8 mouse cellular contexts compared by ENCODE assay signal in genomic region chr5:139324691-139325394, GRCm38 (mm10). TPM values are rescaled to one million over a fixed set of nuclear protein-coding genes. Genes with fewer than 3 reads are reported as not detected.
DNase-seq lines count a peak whose midpoint lies in the region; ATAC-seq and TF ChIP-seq lines count a peak whose summit lies in the region.

No protein-coding gene starts in this region.

- H3K9ac ChIP-seq in kidney, embryonic 16.5 days (replicated peaks; ENCODE audit: low read length), result peak overlapping the region; percentile 78
- H3K9ac ChIP-seq in liver, postnatal 0 days (replicated peaks), result peak overlapping the region; percentile 79
- H3K9ac ChIP-seq in neural tube, embryonic 11.5 days (ENCODE audit: low read length), result peak overlapping the region; percentile 67

- peak; percentile 35; the same call in 1 of the 2 replicates for ATAC-seq in kidney, embryonic 16.5 days (ENCODE audit: low FRiP score, low TSS enrichment)
- ATAC-seq in liver, postnatal 0 days, result peak; percentile 54
- peak; percentile 38; the same call in 1 of the 2 replicates for ATAC-seq in neural tube, embryonic 11.5 days (ENCODE audit: insufficient read depth, low FRiP score, low TSS enrichment)

- peak overlapping the region; percentile 97 for H3K4me2 ChIP-seq in kidney, embryonic 16.5 days (replicated peaks; ENCODE audit: low read depth, low read length)
- peak overlapping the region; percentile 89 for H3K4me2 ChIP-seq in liver, postnatal 0 days (ENCODE audit: low read depth, low read length)
- H3K4me2 ChIP-seq in neural tube, embryonic 11.5 days (ENCODE audit: low read depth), result peak overlapping the region; percentile 99

- peak overlapping the region; percentile 64 for H3K4me3 ChIP-seq in brown adipose tissue, adult 24 weeks (ENCODE audit: insufficient read depth, low read depth, low read length)
- H3K4me3 ChIP-seq in kidney, embryonic 16.5 days (ENCODE audit: low read length), result peak overlapping the region; percentile 68
- H3K4me3 ChIP-seq in liver, postnatal 0 days (ENCODE audit: low read depth, low read length), result peak overlapping the region; percentile 62
- peak overlapping the region; percentile 63 for H3K4me3 ChIP-seq in neural tube, embryonic 11.5 days (ENCODE audit: low read depth, low read length)

- WGBS in kidney, embryonic 16.5 days, result 5% methylated on average over 25 of the region's 62 CpGs
- under 1% methylated on average over 50 of the region's 62 CpGs for WGBS in liver, postnatal 0 days (ENCODE audit: insufficient replicate concordance)
- WGBS in neural tube, embryonic 11.5 days, result 3% methylated on average over 49 of the region's 62 CpGs

- no peaks in the 10 kb centered on the region for H3K36me3 ChIP-seq in kidney, embryonic 16.5 days (ENCODE audit: insufficient read depth, low read length)
- H3K36me3 ChIP-seq in liver, postnatal 0 days (replicated peaks; ENCODE audit: insufficient read depth, low read length), result no peaks in the 10 kb centered on the region
- no peaks in the 10 kb centered on the region for H3K36me3 ChIP-seq in neural tube, embryonic 11.5 days (ENCODE audit: control insufficient read depth, insufficient read depth, low read length)

- H3K4me1 ChIP-seq in brown adipose tissue, adult 24 weeks (ENCODE audit: control insufficient read depth, insufficient read depth, insufficient read length, low read length), result peaks cover 3% of the 10 kb centered on the region
- H3K4me1 ChIP-seq in kidney, embryonic 16.5 days (ENCODE audit: insufficient read depth, low read length), result peaks cover 22% of the 10 kb centered on the region
- peaks cover 12% of the 10 kb centered on the region; the same call in 1 of the 2 replicates for H3K4me1 ChIP-seq in liver, postnatal 0 days (ENCODE audit: insufficient read depth)
- peaks cover 4% of the 10 kb centered on the region; the same call in 1 of the 2 replicates for H3K4me1 ChIP-seq in neural tube, embryonic 11.5 days (ENCODE audit: control insufficient read depth, insufficient read depth, low read length)

- peak; percentile 45 for DNase-seq in kidney, adult 18-20 months
- DNase-seq in kidney, adult 11 months, result no peak
- DNase-seq in frontal cortex, postnatal 10 days (ENCODE audit: low spot score in 2 of 2), result peak; percentile 51 to 53
- DNase-seq in liver, postnatal 0 days, result peak; percentile 70
- no peak for DNase-seq in neural tube, embryonic 11.5 days (ENCODE audit: low spot score)
- peak; percentile 73 for DNase-seq in thymus, postnatal 4 days

- H3K27ac ChIP-seq in brown adipose tissue, adult 24 weeks (replicated peaks; ENCODE audit: low read depth, low read length), result no peak overlapping the region
- no peak overlapping the region for H3K27ac ChIP-seq in kidney, embryonic 16.5 days (ENCODE audit: low read length)
- peak overlapping the region; percentile 78 for H3K27ac ChIP-seq in liver, postnatal 0 days (ENCODE audit: low read depth)
- H3K27ac ChIP-seq in neural tube, embryonic 11.5 days (ENCODE audit: low read depth, low read length), result 0 out of 2 replicates have a peak overlapping the region, but pooled peaks have one; percentile 8

- H3K9me3 ChIP-seq in kidney, embryonic 16.5 days (ENCODE audit: low read length), result no peaks in the 10 kb centered on the region
- no peaks in the 10 kb centered on the region for H3K9me3 ChIP-seq in liver, postnatal 0 days (ENCODE audit: low read length)
- H3K9me3 ChIP-seq in neural tube, embryonic 11.5 days (ENCODE audit: control insufficient read depth, low read length), result no peaks in the 10 kb centered on the region

- TF ChIP-seq EP300 in liver, postnatal 0 days (IDR thresholded peaks at IDR 0.05; ENCODE audit: low read depth), result no peak

- H3K27me3 ChIP-seq in kidney, embryonic 16.5 days (ENCODE audit: insufficient read depth, low read length), result peaks cover 26% of the 10 kb centered on the region
- no peaks in the 10 kb centered on the region; the same call in 1 of the 2 replicates for H3K27me3 ChIP-seq in liver, postnatal 0 days (ENCODE audit: insufficient read depth, low read length)
- H3K27me3 ChIP-seq in neural tube, embryonic 11.5 days (ENCODE audit: control insufficient read depth, insufficient read depth, low read length), result peaks cover 34% of the 10 kb centered on the region

- no peak for TF ChIP-seq CTCF in liver, postnatal 0 days (IDR thresholded peaks at IDR 0.05; ENCODE audit: low read depth)

RNA-seq across cellular contexts. Expression of gene Adap1, which starts 0.6 kb away (rescaled TPM):
- polyA plus RNA-seq in brown adipose tissue, adult 24 weeks (2012; ENCODE audit: insufficient read depth, insufficient read length, missing spikeins), result 14.9 and 20.4 TPM in 2 replicates
- polyA plus RNA-seq in kidney, embryonic 16.5 days (2015; fragmentation: Nextera tagmentation; extraction: Ambion mirVana), result 1.1 and 1.7 TPM in 2 replicates
- 3.7 and 4.3 TPM in 2 replicates for polyA plus RNA-seq in liver, postnatal 0 days (2015; fragmentation: Nextera tagmentation; extraction: Ambion mirVana)
- 7.7 and 8.4 TPM in 2 replicates for polyA plus RNA-seq in neural tube, embryonic 11.5 days (2014; fragmentation: Nextera tagmentation; extraction: Ambion mirVana)

RNA-seq across cellular contexts. Expression of gene Cox19, which starts 26.4 kb away (rescaled TPM):
- 250 and 278 TPM in 2 replicates for polyA plus RNA-seq in brown adipose tissue, adult 24 weeks (2012; ENCODE audit: insufficient read depth, insufficient read length, missing spikeins)
- polyA plus RNA-seq in kidney, embryonic 16.5 days (2015; fragmentation: Nextera tagmentation; extraction: Ambion mirVana), result 99.3 and 104 TPM in 2 replicates
- 34.4 and 37.1 TPM in 2 replicates for polyA plus RNA-seq in liver, postnatal 0 days (2015; fragmentation: Nextera tagmentation; extraction: Ambion mirVana)
- polyA plus RNA-seq in neural tube, embryonic 11.5 days (2014; fragmentation: Nextera tagmentation; extraction: Ambion mirVana), result 141 and 142 TPM in 2 replicates

RNA-seq across cellular contexts. Expression of gene Cyp2w1, which starts 27.6 kb away (rescaled TPM):
- polyA plus RNA-seq in brown adipose tissue, adult 24 weeks (2012; ENCODE audit: insufficient read depth, insufficient read length, missing spikeins), result not detected in 2 replicates
- polyA plus RNA-seq in kidney, embryonic 16.5 days (2015; fragmentation: Nextera tagmentation; extraction: Ambion mirVana), result not detected in 2 replicates
- not detected in 2 replicates for polyA plus RNA-seq in liver, postnatal 0 days (2015; fragmentation: Nextera tagmentation; extraction: Ambion mirVana)
- polyA plus RNA-seq in neural tube, embryonic 11.5 days (2014; fragmentation: Nextera tagmentation; extraction: Ambion mirVana), result not detected in 2 replicates

RNA-seq across cellular contexts. Expression of gene Gpr146, which starts 52.7 kb away (rescaled TPM):
- 18.1 and 19.7 TPM in 2 replicates for polyA plus RNA-seq in brown adipose tissue, adult 24 weeks (2012; ENCODE audit: insufficient read depth, insufficient read length, missing spikeins)
- 6.6 and 6.7 TPM in 2 replicates for polyA plus RNA-seq in kidney, embryonic 16.5 days (2015; fragmentation: Nextera tagmentation; extraction: Ambion mirVana)
- polyA plus RNA-seq in liver, postnatal 0 days (2015; fragmentation: Nextera tagmentation; extraction: Ambion mirVana), result 14.5 and 14.7 TPM in 2 replicates
- 2.4 TPM in 2 replicates for polyA plus RNA-seq in neural tube, embryonic 11.5 days (2014; fragmentation: Nextera tagmentation; extraction: Ambion mirVana)

Comparison
In these comparisons a context has a peak if more than half of its experiments do, and no peak if none do; other contexts are left out.
1. DNase-seq: peak in kidney, adult 18-20 months (single experiment), frontal cortex, postnatal 10 days (2 of 2), liver, postnatal 0 days (single experiment) and thymus, postnatal 4 days (single experiment); none in kidney, adult 11 months (single experiment) and neural tube, embryonic 11.5 days (single experiment).
2. H3K27ac ChIP-seq: peak in liver, postnatal 0 days (single experiment) and neural tube, embryonic 11.5 days (single experiment); none in brown adipose tissue, adult 24 weeks (single experiment) and kidney, embryonic 16.5 days (single experiment).
3. Peak in every context shown above with its lines, with median percentiles within 50 percentile points of each other: H3K4me3 ChIP-seq, ATAC-seq, H3K4me2 ChIP-seq and H3K9ac ChIP-seq.